Mouse (Mus musculus): ENCODE measurements around the gene Cfap299.
"Not testable (repeated sequence)": the region's sequence is repeated elsewhere in the genome, so short reads cannot be mapped to it uniquely, and the experiment has no call there.

Gene Cfap299

DNA sequence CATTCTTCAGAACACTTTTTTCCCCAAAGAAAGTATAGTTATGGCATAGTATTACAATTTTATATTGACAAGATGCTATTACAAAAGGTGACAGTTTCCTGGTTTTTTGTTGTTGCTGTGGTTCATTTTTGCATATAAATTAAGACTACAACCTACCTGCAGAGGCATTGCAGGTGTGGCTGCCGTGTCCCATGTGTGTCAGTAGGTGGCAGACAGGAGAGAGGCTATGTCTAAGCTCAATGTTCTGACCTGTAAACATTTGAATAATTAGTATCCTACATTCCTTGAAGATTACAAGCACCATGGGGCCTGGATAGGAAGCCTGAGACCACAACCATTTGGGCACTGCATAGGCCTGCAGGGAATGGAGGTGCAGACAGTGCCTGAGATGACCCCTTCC is 212.2 kb downstream of the Cfap299 start:
- DNase-seq, result no peak

DNA sequence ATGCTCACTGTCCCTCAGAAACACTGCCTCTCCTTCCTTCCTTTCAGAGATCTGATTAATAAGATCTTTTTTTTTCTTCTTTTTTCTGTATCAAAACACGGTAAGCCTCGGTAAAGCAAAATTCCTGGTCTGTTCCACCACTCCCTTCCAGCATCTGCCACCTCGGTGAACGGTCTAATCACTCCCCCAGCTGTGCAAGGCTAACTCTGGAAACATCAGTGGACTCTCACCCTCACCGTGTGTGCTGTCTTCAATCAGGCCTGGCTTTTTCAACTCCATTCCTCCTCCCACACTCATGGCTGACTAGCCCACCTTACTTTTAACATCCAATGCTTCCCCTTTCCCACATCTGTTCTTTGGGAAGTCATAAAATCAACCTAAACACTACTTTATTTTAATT is 221.2 kb downstream of the Cfap299 start:
- DNase-seq, result no peak

DNA sequence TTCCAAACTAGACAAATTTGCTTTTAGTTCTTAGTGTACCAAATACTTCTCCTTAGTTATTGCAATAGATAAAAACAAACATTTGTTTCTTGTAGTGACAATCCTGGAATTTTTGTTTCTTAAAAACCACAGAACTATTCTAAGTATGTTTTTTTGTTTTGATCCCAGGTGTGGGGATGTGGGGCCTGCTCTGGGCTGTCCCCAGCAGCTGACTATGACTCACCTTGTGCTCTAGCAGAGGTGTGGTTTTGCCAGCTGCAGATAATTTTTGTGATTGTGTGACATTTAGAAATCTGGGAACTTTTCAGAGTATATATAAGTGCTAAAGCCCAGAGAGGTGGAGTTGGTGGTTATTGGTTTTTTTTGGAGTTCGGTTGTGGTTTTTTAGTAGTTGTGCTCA is 221.8 kb downstream of the Cfap299 start:
- DNase-seq, result no peak

DNA sequence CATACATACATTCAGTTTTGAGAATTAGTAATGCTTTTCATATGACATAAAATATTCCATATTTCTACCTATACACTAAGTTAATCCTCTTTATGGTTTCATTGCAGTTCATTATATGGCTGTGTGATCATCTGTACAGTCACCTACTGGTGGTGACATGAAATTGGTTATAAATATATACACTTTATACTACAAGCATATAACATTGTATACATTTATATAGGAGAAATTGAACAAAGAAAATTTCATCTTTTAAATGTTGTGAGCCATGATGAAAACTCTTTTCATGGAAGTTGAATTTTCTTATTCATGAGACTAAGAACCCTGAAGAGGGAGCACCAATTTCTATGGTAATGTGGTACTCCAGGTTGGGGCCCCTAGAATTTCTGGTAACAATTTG is 223.3 kb downstream of the Cfap299 start, which contains the start of gene Gm11111:
Gm11111 (plus strand) TSS at position 301 of the 400 bp plus-strand sequence.
- no peak for DNase-seq

DNA sequence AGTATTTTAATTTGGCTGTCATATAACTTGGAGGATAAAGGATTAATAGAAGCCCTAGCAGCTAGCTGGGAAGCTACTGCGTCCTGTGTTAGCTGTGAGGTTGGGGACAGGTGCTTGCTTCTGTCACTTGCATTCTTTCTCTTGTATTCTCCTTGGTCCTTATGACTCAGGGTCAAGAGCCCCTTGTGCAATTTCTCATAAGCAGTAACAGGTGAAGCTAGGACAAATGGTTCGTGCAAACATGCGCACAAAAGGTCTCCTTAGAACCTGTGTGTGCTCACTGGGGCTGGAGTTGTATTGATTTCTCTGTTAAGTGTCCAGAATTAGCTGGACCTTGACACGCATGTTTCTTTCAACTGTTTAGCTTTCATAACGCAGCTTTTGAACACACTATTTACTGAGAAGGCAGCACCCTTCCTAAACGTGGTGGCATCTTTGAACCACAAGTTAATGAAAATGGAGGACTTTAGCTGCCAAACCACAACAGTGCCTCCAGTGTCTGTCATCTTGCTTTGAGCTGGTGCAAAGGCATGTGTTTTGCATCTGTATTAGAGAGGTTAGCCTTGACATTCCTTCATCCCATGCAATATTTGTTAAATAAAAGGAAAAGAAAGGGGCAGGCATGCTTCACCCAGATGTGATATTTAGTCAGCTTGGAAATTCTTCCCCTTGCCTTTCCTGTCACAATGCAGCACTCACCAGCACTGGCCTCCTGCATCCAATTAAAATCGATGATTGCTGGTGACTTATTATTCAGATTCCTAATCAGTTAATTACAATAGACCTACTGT is 223.9 kb downstream of the Cfap299 start:
- DNase-seq, result no peak

DNA sequence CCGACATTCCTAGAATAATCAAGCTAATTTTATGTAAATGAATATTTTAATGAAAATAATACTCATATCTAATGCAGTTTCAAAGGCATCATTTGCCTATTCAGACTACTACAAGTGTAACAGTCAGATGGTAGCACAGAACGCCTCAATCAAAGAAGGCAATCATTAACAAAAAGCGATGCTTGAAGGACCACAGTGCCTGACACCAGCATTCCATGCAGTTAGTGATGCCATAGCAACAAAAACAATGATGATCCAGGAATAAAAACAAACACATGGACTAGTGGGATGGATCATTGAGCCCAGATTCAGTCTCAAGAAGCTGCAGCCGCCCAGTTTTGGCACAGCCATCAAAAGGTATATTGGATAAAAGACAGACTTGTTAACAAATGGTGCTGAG is 232.2 kb downstream of the Cfap299 start:
- DNase-seq, result no peak

DNA sequence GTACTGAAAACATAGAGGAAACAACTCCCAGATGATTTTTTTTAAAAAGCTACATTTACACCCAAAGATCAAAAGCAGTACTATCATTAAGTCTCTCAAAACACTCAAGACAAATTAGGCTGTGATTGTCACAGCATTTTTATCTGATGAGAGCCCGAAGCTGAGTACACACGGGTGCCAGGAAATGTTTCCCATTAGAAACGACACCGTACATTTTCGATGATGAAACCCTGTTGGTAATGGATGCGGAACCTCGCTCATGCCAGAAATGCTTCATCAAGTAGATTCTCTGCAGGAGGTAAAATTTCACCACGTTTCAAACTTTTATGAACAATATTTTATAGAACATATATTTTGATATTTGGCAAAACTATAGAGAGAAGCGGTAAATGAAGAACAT is 233.7 kb downstream of the Cfap299 start:
- DNase-seq, result no peak

DNA sequence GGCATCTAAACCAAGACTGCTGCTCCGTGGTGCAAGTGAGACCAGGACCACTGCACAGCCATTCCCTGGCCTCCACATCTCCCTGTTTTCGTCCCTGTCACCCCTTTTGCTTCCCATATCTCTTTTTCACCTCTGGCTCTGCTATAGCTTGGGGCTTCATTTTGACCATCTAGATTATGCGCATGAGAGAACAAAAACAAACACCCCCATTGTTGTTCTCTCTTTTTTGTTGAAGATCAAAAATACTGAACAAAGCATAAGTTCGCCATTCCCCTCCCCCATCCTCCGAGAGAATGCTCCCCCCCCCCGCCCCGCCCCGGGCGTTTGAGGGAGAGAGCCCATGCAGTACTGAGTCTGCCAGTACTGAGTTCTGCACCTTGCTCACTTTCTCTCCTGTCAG is 234.7 kb downstream of the Cfap299 start:
- no peak for DNase-seq

DNA sequence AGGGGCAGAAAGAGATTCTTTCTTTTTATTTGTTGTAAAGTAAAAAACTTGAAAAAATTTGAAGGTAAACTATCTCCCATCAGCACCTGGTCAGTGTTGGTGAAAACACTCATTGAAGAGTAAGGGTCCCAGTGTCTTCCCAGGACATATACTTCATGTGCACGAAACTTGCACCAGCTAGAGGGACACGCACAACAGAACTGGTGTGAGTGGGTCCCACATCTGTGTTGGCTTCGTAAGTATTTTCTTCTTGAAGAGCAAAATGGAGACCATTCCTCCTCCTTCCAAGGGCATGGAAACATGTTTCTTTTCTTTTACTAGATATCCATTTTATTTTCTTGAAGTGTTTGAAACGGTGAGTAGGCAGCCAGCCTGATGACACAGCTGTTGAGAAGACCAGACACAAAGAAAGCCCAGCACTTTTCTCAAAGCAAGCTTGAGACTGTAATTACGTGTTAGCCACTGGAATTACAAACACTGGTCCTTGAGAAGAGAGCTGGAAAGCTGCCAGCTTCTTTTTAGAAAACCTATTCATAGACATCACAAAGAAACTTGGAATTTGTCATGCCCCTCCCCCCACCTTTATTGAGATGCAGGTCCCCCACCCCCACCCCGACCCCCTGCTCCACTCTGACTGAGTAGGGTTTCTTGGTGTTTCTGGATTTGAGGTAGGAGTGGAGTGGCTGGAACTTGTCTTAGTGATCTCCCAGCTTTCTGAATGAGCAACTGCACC is 237.5 kb downstream of the Cfap299 start:
- DNase-seq, result no peak

DNA sequence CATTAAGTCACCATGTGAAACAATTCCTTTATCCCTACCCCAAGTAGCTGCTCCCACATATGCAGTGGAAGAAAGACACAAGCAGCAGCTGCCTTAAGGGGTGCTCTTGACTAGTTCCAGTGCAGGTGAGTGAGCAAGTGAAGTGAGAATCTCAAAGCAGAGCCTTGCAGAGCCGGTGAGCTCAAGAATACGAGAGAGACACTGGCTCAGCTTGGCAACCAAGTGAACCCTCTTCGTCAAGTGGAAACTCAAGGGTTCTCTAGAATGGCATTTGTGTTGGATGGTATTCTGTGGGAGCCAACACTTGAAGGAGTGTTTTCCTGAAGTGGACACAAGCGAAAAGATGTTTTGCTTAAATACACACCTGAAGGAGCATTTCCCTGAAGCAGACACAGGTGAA is 239.4 kb downstream of the Cfap299 start:
- DNase-seq, result no peak

DNA sequence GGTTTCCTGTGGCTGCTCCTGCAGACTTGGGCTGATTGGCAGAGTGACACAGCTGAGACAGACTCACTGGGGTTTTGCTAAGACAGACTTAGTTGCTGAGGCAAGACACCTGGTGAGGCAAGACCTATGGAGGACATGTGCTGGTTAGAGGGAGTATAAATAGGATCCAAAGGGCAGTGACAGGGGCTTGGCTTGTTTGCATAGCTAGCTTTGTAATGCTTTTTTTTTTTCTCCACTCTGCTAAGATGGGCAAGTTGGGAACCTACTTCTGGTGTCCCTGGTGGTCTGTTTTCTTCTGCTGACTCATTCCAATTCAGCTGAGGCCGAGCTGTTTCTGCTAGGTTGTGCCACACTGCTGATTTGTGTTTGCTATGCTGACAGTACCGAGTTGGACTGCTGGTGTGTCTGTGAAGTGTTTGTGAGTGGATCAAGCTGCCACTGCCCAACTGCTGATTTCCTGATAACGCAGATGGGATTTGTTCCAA is 240.0 kb downstream of the Cfap299 start:
- DNase-seq, result no peak

DNA sequence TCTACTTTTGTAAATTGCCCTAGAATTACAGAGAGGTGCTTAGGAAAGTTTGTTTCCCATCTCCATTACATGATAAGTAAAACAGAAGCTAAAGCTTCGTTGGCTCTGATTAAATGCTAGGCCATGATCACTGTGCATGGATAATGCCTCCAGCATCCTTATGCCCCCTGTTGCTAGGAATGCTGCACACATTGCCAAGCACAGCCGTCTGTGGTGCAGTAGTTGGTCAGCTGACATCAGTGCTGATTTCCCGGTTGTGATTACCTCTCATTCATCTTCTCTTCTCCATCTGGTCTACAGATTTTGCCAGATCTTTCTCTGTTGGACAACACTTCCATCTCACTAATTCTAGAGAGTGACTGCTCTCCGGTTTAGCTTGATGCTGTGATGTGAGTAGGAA is 243.3 kb downstream of the Cfap299 start:
- DNase-seq, result no peak

DNA sequence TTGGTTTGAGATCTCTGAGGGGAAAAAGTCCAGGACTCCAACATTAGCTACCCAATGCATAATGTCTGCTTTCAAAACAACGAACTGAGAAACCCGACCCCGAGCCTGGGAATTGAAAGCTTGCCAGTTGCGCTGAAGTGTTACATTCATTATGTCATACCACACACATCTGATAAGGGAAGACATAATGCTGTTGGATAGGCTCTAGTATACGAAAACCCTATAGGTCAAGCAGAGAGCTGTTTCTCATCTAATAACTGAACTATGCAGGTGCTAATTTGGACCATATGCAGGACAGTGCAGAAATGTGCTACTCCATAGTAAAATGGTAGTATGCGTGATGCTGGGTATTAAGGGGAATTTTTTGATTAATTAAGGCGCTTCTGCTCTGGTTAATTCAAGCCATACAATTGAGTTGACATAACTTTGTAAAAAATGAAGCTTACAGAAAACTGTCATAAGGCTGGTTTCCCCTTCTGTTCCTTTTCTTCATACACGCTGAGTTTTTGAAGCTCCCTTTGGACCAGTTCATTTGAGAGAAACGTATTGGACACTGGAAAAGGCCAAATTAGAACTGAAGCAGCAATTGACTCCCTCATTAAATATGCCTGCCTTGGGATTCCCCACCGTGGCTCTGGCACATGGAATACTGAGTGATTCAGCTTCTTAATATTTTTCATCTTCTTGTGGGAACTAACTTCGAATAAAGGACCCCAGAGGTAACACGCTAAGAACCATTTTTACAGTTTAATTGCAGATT is 245.8 kb downstream of the Cfap299 start:
- DNase-seq, result no peak

DNA sequence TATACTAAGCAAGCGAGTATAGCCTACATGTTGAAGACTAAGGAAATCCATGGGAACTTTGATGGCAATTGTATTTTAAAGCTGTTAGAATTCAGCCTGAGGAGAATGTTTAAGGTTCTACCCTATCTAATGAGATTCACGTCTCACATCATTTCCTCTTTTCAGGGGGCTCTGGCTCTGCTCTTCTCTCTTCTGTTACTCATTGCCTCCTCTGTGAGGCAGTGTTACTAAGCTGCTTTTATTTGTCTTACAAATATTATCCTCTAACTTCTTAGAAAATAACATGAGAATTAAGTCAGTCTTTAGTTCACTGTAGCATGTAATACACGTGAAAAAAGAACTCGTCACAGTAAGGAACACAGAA is 246.3 kb downstream of the Cfap299 start:
- no peak for DNase-seq

DNA sequence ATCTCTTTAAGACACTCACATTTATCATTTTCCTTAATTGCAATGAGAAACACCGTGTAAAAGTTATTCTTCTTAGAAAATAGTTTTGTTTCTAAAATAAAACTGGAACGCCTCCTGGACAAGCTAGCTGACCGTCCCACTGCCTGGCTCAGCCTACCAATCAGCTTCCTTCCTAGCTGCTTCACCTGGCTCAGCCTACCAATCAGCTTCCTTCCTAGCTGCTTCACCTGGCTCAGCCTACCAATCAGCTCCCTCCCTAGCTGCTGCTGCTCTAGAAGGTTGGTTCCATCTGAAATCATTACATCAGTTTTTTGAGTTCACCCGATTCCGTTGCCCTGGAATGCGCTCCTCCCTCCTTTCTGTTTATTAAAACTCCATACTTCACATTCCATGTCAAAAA is 247.4 kb downstream of the Cfap299 start:
- DNase-seq, result not testable (repeated sequence)

DNA sequence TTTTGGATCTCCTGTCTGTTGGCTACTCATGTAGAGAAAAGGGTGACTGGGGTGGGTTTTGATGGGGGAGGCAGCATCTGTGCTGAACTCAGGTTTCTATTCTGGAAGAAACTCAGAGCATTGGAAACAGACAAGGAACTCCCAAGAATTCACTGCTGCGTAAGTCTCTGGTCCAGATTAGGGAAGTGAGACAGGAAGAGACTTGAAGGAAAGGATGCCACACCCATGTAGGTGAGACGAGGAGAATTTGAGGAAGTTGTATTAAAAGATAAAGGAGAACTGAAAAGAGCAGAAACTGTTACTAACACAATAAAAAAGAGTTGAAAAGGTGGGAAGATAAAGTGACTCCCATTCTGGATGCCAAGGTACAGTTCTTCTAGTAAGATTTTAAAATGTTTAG is 249.3 kb downstream of the Cfap299 start:
- no peak for DNase-seq

DNA sequence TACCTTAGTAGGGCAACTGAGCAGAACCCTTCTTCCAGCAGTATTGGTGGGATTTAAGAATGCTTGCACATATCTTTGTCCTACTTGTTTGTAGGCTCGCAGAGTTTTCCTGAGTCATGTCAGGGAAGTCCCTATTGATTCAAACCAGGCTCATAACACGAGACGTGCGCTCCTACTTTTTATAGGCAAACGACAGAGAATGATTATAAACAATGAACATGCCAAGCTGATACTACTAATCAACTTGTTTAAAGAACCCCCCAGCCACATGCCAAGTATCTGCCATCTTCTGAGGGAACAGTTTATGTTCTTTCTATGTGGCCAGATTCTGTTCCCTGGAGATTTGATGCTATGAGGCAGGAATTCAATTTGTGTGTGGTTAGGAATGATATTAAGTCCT is 251.7 kb downstream of the Cfap299 start:
- no peak for DNase-seq

DNA sequence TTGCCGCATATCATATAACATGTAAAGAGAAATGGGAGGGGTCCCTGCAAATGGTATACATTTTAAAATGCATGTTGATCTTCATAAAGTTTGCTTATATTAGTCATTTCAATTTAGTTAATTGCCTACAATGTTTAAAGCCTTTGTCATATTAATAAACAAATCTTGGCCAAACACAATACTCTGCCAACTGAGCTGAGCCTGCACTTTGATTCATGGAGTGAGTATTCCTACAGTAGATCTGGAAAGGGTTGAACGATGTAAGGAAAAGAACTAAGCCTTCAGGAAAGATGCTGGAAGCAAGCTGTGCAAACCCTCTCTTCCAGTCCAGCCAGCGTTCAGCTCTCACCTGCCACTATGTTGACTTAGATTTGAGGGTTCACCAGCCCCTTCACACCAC is 252.9 kb downstream of the Cfap299 start:
- no peak for DNase-seq

DNA sequence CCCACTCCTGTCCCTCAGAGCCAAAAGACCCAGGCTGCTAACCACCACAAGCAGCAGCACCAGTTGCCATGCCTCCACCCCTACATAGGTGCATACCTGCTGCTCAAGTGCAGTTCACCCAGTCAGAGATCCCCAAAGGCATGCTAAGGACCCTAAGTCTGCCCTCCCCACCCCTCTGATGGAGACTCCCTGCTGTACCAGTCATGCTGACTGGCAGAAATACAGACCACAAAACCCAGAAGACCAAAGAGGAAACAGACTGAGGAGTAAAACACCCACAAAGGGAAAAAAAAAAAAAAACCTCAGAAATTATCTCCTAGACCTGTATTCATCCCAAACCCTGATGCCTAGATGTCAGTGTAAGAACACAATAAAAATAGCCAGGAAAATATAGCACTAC is 256.8 kb downstream of the Cfap299 start:
- no peak for DNase-seq

DNA sequence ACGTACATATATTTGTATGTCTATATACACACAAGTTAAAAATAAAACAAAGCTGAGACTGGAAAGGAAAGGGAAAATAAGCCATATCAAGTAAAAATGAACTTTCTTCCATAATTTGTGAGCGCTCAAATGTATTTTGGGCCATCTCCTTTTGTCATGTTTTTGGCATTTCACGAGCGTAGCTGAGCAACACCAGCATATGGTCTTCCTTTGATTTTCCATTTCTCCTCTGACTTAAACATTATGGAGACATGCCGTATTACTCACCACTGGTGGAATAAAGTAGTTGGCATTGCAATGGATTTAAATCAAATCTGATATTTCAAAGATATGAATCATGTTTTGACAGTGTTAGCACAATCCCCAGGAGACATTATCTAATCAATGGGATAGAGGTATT is 284.4 kb downstream of the Cfap299 start:
- no peak for DNase-seq

DNA sequence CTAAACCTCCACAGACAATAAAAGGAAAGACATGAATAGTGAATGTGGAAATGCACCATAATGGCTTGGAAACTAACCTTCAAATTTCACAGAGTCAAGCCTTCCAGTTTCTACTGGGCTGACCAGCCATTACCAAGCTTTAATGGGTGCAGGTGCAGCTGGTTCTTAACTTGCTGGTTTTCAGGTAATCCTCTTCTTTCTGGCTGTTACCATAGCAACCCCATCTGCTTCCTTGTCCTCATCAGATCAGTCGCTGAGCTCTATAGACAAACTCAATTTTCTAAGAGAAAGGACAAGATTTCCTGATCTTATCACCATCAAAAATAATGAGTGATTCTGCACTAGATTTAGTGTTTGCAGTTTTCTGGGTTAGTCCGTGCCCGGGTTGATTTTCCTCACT is 287.8 kb downstream of the Cfap299 start:
- DNase-seq, result no peak

DNA sequence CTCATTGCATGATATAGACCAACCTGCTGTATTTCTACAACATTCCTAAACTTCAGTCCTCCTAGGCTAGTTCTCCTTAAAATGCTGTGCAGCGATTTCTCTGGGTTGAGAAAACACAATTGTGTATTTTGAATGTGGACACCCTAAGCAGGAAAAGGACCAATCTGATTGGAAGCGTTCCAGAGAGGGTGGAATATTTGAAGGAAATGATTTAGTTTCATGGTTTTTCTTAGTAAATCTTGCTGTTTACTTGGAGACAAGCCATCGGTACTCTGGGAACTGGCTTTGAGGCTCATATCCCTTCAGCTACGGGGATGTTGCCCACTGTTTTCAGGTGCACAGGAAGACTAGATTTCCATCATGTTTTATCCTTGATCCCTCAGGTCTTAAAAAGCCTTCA is 288.3 kb downstream of the Cfap299 start:
- DNase-seq, result no peak

DNA sequence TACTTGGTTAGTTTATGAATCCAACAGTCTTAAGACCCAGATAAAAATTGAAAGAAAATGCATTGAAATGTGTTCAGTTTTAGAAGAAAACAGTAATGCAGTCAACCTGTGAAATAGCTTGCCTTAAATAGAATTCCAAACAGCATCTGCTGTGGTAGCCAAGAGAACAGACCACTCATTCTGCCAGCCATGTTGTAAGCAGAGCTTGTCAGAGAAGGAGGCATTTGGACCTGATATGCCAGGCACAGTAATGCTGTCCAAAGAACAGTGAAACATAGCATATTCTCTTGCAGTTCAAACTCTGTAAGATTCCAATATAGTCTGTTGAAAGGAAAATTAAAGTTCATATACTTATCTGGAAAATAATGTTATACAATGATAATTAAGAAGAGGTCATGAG is 321.2 kb downstream of the Cfap299 start:
- DNase-seq, result peak; percentile 3

DNA sequence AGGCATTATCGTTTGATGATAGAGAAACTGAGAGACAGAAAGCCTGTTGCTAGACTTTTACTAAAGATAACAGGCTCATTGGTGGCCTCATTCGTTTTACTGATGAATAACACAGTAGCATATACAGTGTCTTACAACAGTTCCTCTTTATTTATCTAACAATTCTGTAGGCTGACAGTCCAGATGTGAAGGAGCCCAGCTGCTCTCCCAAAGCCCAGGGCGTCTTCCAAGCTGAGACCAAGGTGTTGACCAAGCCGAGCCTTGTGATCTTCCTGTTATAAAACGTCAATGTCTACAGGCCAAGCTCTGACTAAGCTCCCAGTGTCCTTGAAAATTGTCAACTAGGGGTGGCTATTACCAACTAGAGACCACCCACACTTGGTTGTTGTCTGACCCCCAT is 321.9 kb downstream of the Cfap299 start:
- no peak for DNase-seq

Data from right cerebral cortex, adult 18-20 months (tissue).